Mouse (Mus musculus): ENCODE results near the gene Cald1. TPM values are rescaled to one million over a fixed set of nuclear protein-coding genes. Genes with fewer than 3 reads are reported as not detected.
A peak's percentile ranks its signal among the peaks of the same experiment; 100 is the strongest.

Gene Cald1
- total RNA-seq, 4 experiments from 2014 or later: 11.5 to 27.6 (median 19.1) TPM

- DNase-seq (ENCODE audit: low spot score in 2 of 2): no peak
Observed at GRCm38 (mm10) chr6:34716888-34717635, 118.8 kb downstream of the Cald1 start.

GRCm38 (mm10) chr6:34717651-34718050 lies 119.4 kb downstream of the Cald1 start:
- DNase-seq (ENCODE audit: low spot score in 2 of 2): no peak

DNA sequence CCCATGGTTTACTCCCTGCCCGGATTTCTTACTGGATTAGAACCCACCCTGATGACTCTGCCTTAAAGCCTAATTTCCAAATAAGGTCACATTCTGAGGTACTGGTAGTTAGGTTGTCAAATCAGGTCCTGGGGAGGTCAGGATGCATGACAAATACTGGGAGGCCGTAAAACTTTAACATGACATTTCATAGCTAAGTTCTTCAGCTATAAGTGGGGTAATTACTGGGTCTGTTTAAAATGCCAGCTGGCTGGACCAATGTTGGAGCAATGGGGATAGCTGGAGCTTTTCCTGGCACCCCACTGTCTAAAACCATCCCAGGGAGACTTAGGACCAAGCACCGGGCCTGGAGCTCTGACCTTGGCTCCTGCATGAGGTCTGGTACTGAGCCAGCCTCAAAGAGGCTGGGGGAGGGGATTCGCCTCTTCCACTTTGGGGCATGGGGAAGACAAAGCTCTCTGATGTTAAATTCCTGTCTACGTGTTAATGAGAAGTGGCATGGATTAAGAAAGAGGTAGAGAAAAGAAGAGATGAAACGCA lies 120.9 kb downstream of the Cald1 start:
- no peak for DNase-seq (ENCODE audit: low spot score in 2 of 2)

GRCm38 (mm10) chr6:34720447-34720846 lies 122.1 kb downstream of the Cald1 start:
- no peak for DNase-seq (ENCODE audit: low spot score in 2 of 2)

DNA sequence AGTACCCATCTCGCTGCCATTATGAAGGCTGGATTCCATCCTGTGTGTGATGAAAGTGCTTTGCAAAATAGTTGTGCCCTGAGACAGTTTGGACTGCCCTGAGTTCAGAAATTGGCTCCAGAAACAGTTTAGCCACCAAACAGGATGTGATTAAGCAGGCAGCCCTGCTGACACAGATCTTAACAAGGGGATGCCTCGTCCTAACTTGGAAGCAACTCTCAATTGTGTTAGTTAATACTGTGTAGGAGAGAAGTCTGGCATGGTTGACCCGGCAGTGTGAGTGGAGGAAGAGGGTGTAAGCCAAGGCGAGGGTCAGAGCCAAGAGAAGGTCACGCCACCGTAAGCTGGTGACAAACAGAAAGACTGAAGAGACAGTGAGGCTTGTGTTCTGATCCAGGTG lies 123.4 kb downstream of the Cald1 start:
- DNase-seq (ENCODE audit: low spot score in 2 of 2): no peak

GRCm38 (mm10) chr6:34722660-34723059 lies 124.4 kb downstream of the Cald1 start:
- DNase-seq (ENCODE audit: low spot score in 2 of 2): no peak

DNA sequence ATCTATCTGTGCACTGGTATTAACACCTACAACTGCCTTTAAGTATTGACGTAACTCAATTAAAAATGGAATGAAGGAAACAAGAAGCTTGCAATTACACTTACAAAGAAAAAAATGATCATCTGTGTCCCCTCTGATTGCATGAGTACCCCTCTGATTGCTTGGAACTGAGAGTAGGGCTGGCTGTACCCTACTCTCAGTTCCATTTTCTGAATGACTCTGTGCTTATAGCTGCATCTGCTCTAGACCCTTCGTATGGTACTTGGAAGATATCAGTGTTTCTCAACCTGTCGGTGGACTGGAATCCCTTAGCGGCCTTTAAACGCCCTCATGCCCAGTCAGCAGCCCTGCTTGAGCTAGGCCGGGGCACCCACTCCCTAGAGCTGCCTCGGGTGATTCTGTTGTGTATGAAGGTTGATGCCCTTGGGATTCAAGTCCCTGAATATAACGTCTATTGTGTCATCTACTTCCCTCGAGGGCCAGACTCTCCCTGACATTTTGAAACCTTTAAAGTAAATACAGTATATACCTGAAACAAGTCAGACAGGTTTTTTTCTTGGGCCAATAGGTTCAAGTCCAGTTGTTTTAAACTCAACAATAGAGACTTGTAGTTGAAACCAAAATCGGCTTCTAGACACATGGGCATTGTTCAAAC lies 125.1 kb downstream of the Cald1 start:
- DNase-seq (ENCODE audit: low spot score in 2 of 2): no peak

- DNase-seq (ENCODE audit: low spot score in 2 of 2): no peak
Observed at GRCm38 (mm10) chr6:34725660-34726059, 127.4 kb downstream of the Cald1 start.

GRCm38 (mm10) chr6:34726104-34726503 lies 127.8 kb downstream of the Cald1 start:
- DNase-seq (ENCODE audit: low spot score in 2 of 2): no peak

DNA sequence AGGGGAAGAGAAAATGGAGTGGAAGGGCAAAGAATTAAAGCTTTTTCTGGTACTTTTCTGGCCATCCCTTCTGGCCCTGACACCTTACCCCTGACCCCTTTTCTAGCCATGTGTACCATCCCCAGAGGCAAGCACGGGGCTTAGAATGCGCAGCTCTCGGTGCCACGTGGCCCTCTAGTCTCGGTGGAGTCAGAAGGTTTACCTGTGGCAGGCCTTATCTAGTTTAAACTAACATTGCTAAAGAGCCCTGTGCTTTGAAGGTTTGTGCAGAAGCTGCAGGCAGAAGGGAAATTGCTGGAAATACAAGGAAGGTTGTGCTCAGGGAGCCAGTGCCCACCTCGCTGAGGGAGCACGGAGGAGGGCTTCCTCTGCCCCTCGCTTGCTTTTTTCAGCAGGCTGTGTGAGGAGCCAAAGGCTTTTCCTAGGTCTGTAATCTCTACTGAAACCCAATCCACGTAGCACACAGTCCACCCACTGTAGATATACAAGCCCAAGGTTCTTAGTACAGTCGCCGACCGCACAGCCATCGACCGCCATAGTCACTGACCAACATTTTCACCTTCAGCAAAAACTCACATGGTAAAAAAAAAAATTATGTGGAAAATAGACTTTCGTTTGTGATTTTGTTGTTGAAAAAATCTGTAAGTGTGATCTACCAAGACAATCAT lies 129.2 kb downstream of the Cald1 start:
- DNase-seq (ENCODE audit: low spot score in 2 of 2): no peak

- no peak for DNase-seq (ENCODE audit: low spot score in 2 of 2)
Observed at GRCm38 (mm10) chr6:34729449-34730151, 131.3 kb downstream of the Cald1 start.

DNA sequence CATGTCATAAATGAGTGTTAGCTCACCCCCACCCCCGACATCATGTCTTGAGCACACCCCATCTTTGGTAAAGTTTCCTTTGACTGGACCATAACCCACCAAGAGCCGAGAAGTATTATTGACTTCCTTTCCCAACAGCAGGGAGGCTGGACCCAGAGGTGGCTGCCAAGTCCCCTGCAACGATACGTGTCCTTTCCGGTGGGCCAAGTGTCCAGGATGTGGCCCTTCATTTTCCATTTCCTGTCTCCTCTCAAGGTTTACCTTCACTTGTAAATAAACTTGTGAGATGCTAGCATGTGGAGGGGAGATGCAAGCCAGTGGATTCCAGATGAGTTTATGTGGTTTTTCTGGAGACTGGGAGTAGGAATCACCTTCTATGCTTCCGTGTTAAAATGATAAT lies 132.7 kb downstream of the Cald1 start:
- DNase-seq (ENCODE audit: low spot score in 2 of 2): no peak

DNA sequence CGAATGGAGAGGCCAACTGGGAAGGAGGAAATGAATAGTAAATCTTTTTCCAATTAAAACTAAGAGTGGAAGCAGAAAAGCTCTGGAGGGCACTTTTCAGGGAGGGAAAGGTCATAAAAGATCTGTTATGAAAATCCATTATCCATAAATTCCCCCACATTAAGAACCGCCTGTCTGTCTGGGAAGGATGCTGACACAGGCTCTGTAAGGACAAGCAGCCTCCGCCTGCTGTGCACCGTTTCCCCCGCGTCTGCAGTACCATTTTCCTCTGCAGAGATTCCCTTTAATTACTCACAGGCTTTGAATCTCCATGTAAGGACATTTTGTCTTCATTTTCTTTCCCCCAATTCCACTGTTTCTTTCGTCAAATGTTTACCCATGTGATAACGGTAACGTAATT lies 133.2 kb downstream of the Cald1 start:
- no peak for DNase-seq (ENCODE audit: low spot score in 2 of 2)

DNA sequence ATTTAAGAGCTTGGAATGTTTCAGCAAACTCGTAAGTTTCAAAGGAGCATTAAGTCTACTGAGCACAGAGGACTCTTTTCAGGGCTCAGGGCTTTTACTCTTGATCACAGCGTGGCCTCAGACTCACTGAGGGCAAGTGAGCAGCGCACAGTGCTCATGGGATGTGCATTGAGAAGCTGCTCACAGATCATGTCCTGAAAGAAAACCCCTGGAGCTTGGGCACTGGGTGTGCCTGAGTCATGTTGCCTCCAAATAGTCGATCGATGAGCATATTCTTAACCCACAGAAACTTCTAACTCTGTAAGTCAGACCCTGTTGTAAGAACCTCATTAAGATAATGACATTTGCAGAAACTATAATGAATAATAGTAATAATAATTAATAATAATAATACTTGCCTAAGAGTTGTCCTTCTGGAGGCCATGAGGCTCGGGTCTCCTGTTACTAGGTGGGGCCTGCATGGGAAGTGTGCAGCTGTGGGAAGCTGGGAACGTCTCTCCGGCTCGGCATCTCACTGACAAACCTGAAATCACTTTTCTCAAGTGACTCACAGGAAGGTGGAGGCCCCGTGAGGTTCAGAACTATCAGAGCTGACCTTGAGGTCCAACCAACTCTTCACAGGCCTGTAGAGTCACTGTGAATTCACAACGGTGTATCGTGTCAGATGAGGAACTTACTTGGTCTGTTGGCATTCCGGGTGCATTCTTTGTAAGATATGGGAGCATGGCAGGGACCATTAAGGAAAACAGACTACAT lies 136.8 kb downstream of the Cald1 start:
- DNase-seq (ENCODE audit: low spot score in 2 of 2): no peak

DNA sequence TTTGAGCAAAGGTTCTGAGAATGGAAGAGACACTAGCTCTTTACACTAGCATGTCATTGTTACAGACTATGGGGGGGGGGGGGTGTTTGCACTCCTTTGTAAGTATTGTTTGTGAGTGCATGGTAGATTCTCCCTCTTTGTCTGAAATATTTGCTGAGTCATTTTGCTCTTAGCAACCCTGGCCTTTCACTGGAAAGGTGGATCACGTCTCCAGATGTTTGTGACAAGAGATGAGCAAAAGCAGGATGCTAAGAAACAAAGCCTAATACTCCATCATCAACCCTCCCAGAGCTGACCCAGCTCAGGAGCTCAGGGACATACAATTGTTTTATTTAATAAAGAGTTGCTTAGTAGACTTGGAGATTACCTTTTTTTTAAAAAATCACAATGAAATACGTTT lies 138.6 kb downstream of the Cald1 start:
- DNase-seq (ENCODE audit: low spot score in 2 of 2): no peak

- DNase-seq (ENCODE audit: low spot score in 2 of 2): no peak
Observed at GRCm38 (mm10) chr6:34743946-34744345, 145.6 kb downstream of the Cald1 start.

DNA sequence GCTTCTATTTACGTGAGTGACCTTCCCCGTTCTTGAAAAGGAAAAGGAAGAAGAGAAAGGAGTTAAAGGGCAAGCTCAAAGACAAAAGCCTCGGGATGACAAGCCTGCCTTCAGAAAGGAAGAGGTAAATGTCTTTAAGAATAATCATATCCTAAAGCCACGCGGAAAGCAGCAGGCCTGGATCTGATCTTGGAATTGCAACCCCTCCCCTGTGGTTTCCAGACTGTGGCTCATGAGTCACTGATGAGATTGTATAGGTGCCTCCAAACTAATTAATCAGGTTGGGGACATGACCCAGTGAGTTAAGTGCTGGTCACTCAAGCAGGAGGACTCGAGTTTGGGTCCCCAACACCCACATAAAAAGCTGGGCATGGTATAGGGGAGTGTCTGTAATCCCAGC lies 149.5 kb downstream of the Cald1 start:
- DNase-seq (ENCODE audit: low spot score in 2 of 2): no peak

- no peak for DNase-seq (ENCODE audit: low spot score in 2 of 2)
Observed at GRCm38 (mm10) chr6:34748566-34748965, 150.3 kb downstream of the Cald1 start.

DNA sequence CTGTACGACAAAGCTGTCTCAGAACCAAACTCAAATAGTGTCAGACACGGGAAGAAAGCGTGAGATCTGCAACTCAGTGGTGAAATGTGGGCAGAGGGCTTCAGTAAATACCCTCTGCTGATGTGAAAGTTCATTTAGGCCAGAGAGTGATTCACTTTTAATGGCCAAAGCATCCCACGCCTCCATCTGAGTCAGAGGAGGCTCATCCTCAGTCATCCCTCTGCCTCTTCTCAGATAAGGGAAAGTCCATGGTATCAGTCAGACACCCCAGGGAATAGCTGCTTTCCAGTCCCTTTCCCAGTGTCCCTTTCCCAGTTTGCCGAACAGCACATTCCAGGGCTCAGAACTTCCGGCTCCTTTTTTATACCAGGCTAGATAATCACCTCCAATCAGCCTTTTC lies 151.2 kb downstream of the Cald1 start:
- no peak for DNase-seq (ENCODE audit: low spot score in 2 of 2)

GRCm38 (mm10) chr6:34750487-34751120 lies 152.3 kb downstream of the Cald1 start:
- DNase-seq (ENCODE audit: low spot score in 2 of 2): peak; percentile 15 to 39
